In the genomic region with DNA sequence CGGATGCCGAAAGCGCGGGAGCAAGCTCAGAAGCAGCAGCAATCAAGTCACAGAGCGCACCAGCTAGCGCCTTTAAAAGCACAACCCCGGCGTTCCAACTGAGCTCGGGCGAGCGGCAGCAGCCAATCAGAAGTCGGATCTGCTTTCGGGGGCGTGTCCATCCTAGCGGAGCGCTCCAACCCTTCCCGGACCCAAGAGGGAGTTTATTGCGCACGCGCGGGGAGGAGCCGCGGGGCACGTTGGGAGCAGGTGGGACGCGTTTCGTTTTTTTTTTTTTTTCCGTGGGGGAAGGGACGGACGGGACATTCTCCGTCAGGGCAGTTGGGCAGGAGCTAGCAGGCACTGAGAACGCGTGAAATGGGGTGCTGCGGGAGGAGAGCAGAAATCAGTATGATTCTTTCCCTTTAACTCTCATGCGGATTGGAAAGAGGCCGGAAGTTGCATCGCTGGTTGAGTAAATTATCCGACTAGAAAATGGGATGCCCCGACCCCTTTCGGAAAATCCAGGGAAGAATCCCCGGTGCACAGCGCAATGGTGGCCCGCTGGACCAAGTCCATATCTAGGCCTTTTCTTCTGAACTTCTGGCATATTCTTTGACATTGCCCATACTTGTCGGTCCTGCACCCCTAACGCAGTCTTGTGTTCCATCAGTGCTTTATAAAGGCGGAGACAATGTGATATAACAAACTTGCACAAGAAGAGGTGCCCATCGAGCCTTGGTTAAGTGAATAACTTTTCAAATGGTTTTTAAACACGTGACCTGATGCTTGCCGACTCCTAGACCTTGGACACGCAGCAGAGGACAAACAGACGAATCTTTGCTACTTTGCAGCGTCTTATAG, we compare ENCODE assay signal across 8 mouse cellular contexts. TPM values are rescaled to one million over a fixed set of nuclear protein-coding genes. Genes with fewer than 3 reads are reported as not detected.
A peak's percentile ranks its signal among the peaks of the same experiment; 100 is the strongest.
DNase-seq lines count a peak whose midpoint lies in the region; ATAC-seq and TF ChIP-seq lines count a peak whose summit lies in the region.

A gene (minus strand): TSS at position 110 of the 843 bp plus-strand sequence.
A gene (plus strand): TSS at position 219 of the 843 bp plus-strand sequence.

- peak within 1 kb of the TSS; percentile 78 for H3K9ac ChIP-seq in CH12.LX (ENCODE audit: insufficient read depth, low read depth)
- H3K9ac ChIP-seq in forebrain, embryonic 12.5 days = peak within 1 kb of the TSS; percentile 76
- H3K9ac ChIP-seq in liver, postnatal 0 days (replicated peaks) = peak within 1 kb of the TSS; percentile 81
- peak within 1 kb of the TSS; percentile 60 for H3K9ac ChIP-seq in neural tube, embryonic 14.5 days (replicated peaks; ENCODE audit: low read depth, low read length)

- dilution Hi-C loops in CH12.LX (cut with MboI; ENCODE audit: extremely low pct_ligation_motif_present, extremely low pct_unique_long_range_greater_than_20kb, low sequenced_read_pairs) = no loop called here

- TF ChIP-seq RAD21 in CH12.LX (IDR thresholded peaks at IDR 0.05; ENCODE audit: low read depth, low read length) = no peak

- peaks cover under 1% of the 10 kb centered on the region for H3K9me3 ChIP-seq in CH12.LX (replicated peaks; ENCODE audit: low read length)
- no peaks in the 10 kb centered on the region for H3K9me3 ChIP-seq in forebrain, embryonic 12.5 days
- no peaks in the 10 kb centered on the region for H3K9me3 ChIP-seq in liver, postnatal 0 days (ENCODE audit: low read length)
- no peaks in the 10 kb centered on the region for H3K9me3 ChIP-seq in neural tube, embryonic 14.5 days (ENCODE audit: control insufficient read depth, low read length)

- in situ Hi-C loops in CH12.LX (cut with MboI; ENCODE audit: low pct_ligation_motif_present, low pct_unique_long_range_greater_than_20kb, low sequenced_read_pairs) = no loop called here

- 0 out of 2 replicates have a peak, but pooled peaks have one; percentile 54 for TF ChIP-seq EP300 in CH12.LX (IDR thresholded peaks at IDR 0.05; ENCODE audit: low read length)
- TF ChIP-seq EP300 in liver, postnatal 0 days (IDR thresholded peaks at IDR 0.05; ENCODE audit: low read depth) = no peak; the same call in 1 of the 2 replicates

- peak; percentile 95 for ATAC-seq in forebrain, embryonic 12.5 days (ENCODE audit: low FRiP score)
- peak; percentile 83 for ATAC-seq in liver, postnatal 0 days
- ATAC-seq in neural tube, embryonic 14.5 days (ENCODE audit: low read depth) = peak; percentile 95

- no peaks in the 10 kb centered on the region for H3K27me3 ChIP-seq in CH12.LX (replicated peaks)
- H3K27me3 ChIP-seq in forebrain, embryonic 12.5 days = no peaks in the 10 kb centered on the region
- no peaks in the 10 kb centered on the region for H3K27me3 ChIP-seq in liver, postnatal 0 days (ENCODE audit: insufficient read depth, low read length)
- no peaks in the 10 kb centered on the region for H3K27me3 ChIP-seq in neural tube, embryonic 14.5 days (ENCODE audit: control insufficient read depth, insufficient read depth, low read length)

- H3K36me3 ChIP-seq in CH12.LX (replicated peaks in 1 of 2; ENCODE audit: control insufficient read depth in 1 of 2, insufficient read depth in 1 of 2, low read length in 1 of 2) = peaks cover 9 to 36% of the 10 kb centered on the region in 2 experiments
- peaks cover 6% of the 10 kb centered on the region; the same call in 1 of the 2 replicates for H3K36me3 ChIP-seq in forebrain, embryonic 12.5 days (replicated peaks)
- peaks cover 22% of the 10 kb centered on the region for H3K36me3 ChIP-seq in liver, postnatal 0 days (replicated peaks; ENCODE audit: insufficient read depth, low read length)
- peaks cover under 1% of the 10 kb centered on the region; the same call in 1 of the 2 replicates for H3K36me3 ChIP-seq in neural tube, embryonic 14.5 days (ENCODE audit: control insufficient read depth, insufficient read depth, low read length)

- peak within 1 kb of the TSS; percentile 79 to 87 (median 81) for H3K4me3 ChIP-seq in CH12.LX (replicated peaks in 1 of 3; ENCODE audit: low read depth in 2 of 3, low read length in 2 of 3, poor library complexity in 1 of 3)
- peak within 1 kb of the TSS; percentile 65 for H3K4me3 ChIP-seq in forebrain, embryonic 12.5 days (replicated peaks)
- peak within 1 kb of the TSS; percentile 72 for H3K4me3 ChIP-seq in liver, postnatal 0 days (ENCODE audit: low read depth, low read length)
- peak within 1 kb of the TSS; percentile 44 for H3K4me3 ChIP-seq in neural tube, embryonic 14.5 days (ENCODE audit: low read depth, low read length)

- H3K4me1 ChIP-seq in CH12.LX (ENCODE audit: control insufficient read depth in 1 of 2, insufficient read depth in 2 of 2) = peaks cover 14 to 37% of the 10 kb centered on the region in 2 experiments
- H3K4me1 ChIP-seq in forebrain, embryonic 12.5 days = peaks cover 37% of the 10 kb centered on the region
- peaks cover 27% of the 10 kb centered on the region for H3K4me1 ChIP-seq in liver, postnatal 0 days (ENCODE audit: insufficient read depth)
- H3K4me1 ChIP-seq in neural tube, embryonic 14.5 days (ENCODE audit: control insufficient read depth, insufficient read depth, low read length) = peaks cover 7% of the 10 kb centered on the region; the same call in 1 of the 2 replicates

- peak within 1 kb of the TSS; percentile 53; the same call in 1 of the 2 replicates for H3K27ac ChIP-seq in CH12.LX (ENCODE audit: insufficient read depth, low read depth)
- peak within 1 kb of the TSS; percentile 92 for H3K27ac ChIP-seq in forebrain, embryonic 12.5 days
- H3K27ac ChIP-seq in liver, postnatal 0 days (ENCODE audit: low read depth) = peak within 1 kb of the TSS; percentile 96
- peak within 1 kb of the TSS; percentile 88 for H3K27ac ChIP-seq in neural tube, embryonic 14.5 days (ENCODE audit: low read depth, low read length)

- peaks cover 5% of the 10 kb centered on the region; the same call in 1 of the 2 replicates for H3K79me2 ChIP-seq in CH12.LX (replicated peaks; ENCODE audit: control insufficient read depth, extremely low read depth, insufficient read depth, poor library complexity, severe bottlenecking)

- H3K4me2 ChIP-seq in CH12.LX (ENCODE audit: insufficient read depth, low read depth, poor library complexity, severe bottlenecking) = peak within 1 kb of the TSS; percentile 82
- peak within 1 kb of the TSS; percentile 80 for H3K4me2 ChIP-seq in forebrain, embryonic 12.5 days
- H3K4me2 ChIP-seq in liver, postnatal 0 days (ENCODE audit: low read depth, low read length) = peak within 1 kb of the TSS; percentile 96
- peak within 1 kb of the TSS; percentile 75 for H3K4me2 ChIP-seq in neural tube, embryonic 14.5 days (ENCODE audit: low read depth, low read length)

- TF ChIP-seq CTCF in CH12.LX (conservative IDR thresholded peaks at IDR 0.05 in 1 of 2, IDR thresholded peaks at IDR 0.05 in 1 of 2; ENCODE audit: low read depth in 2 of 2, low read length in 2 of 2) = no peak
- no peak for TF ChIP-seq CTCF in liver, postnatal 0 days (IDR thresholded peaks at IDR 0.05; ENCODE audit: low read depth)

- intact Hi-C loops in heart, postnatal 10 days (cut with DNase I) = loop anchor here (5.0 kb wide), 1 partner anchor 976 kb away; no protein-coding TSS in a partner anchor

- peak; percentile 99 for DNase-seq in CH12.LX (ENCODE audit: extremely low read depth)
- peak; percentile 96 for DNase-seq in c-Kit-positive CD71-positive TER-119-negative erythroid progenitor cells, embryonic 14.5 days (ENCODE audit: low read depth)
- peak; percentile 99 for DNase-seq in heart, postnatal 10 days
- DNase-seq in large intestine, adult 2 months (ENCODE audit: low read depth, low spot score) = peak; percentile 98
- peak; percentile 97 for DNase-seq in liver, postnatal 0 days
- peak; percentile 98 for DNase-seq in testis, postnatal 10 days (ENCODE audit: low spot score)

- TF ChIP-seq POLR2A in CH12.LX (IDR thresholded peaks at IDR 0.05; ENCODE audit: low read depth, low read length) = peak; percentile 100

- WGBS in forebrain, embryonic 12.5 days = 2% methylated on average over 52 of the region's 52 CpGs
- WGBS in large intestine, adult 2 months = under 1% methylated on average over 52 of the region's 52 CpGs
- WGBS in liver, postnatal 0 days (ENCODE audit: insufficient replicate concordance) = 1% methylated on average over 52 of the region's 52 CpGs
- 2% methylated on average over 52 of the region's 52 CpGs for WGBS in neural tube, embryonic 14.5 days

TF ChIP-seq in CH12.LX, 34 proteins besides CTCF, POLR2A, EP300 and RAD21 (continues in another document):
- TF ChIP-seq ZMIZ1 (IDR thresholded peaks at IDR 0.05; ENCODE audit: low read depth, low read length) (peak; percentile 97), GABPA (IDR thresholded peaks at IDR 0.05; ENCODE audit: insufficient replicate concordance, low read depth, low read length) (no peak), BHLHE40 (IDR thresholded peaks at IDR 0.05; ENCODE audit: low read depth, low read length) (peak; percentile 81), NRF1 (IDR thresholded peaks at IDR 0.05; ENCODE audit: low read depth, low read length) (peak; percentile 99), CHD1 (IDR thresholded peaks at IDR 0.05; ENCODE audit: low read depth, low read length) (peak; percentile 65), ETS1 (conservative IDR thresholded peaks at IDR 0.05; ENCODE audit: low read depth, low read length) (peak; percentile 68), SIN3A (IDR thresholded peaks at IDR 0.05; ENCODE audit: low read length) (peak; percentile 94), CHD2 (IDR thresholded peaks at IDR 0.05; ENCODE audit: low read length) (peak; percentile 94), USF1 (IDR thresholded peaks at IDR 0.05; ENCODE audit: low read depth, low read length) (peak; percentile 58), RCOR1 (conservative IDR thresholded peaks at IDR 0.05; ENCODE audit: low read depth, low read length) (no peak)

RNA-seq across cellular contexts. Expression of the first gene that starts in this region (rescaled TPM):
- total RNA-seq in CH12.LX (2012; rRNA removed) = 346 and 405 TPM in 2 replicates
- total RNA-seq in CH12.LX (2014; rRNA removed) = 499 and 557 TPM in 2 replicates
- 357 and 399 TPM in 2 replicates for polyA plus RNA-seq in CH12.LX (2012; ENCODE audit: insufficient read length, low read depth)
- 921 and 969 TPM in 2 replicates for polyA plus RNA-seq in forebrain, embryonic 12.5 days (2016; fragmentation: Nextera tagmentation; extraction: Ambion mirVana)
- total RNA-seq in heart, postnatal 10 days (2021) = 100 to 1,000 TPM; 424 to 472 TPM
- 679 and 842 TPM in 2 replicates for polyA plus RNA-seq in large intestine, adult 2 months (2012; rRNA removed)
- polyA plus RNA-seq in liver, postnatal 0 days (2015; fragmentation: Nextera tagmentation; extraction: Ambion mirVana) = 2,261 and 2,342 TPM in 2 replicates
- polyA plus RNA-seq in neural tube, embryonic 14.5 days (2014; fragmentation: Nextera tagmentation; extraction: Ambion mirVana) = 1,841 and 1,897 TPM in 2 replicates

RNA-seq across cellular contexts. Expression of the second gene that starts in this region (rescaled TPM):
- total RNA-seq in CH12.LX (2012; rRNA removed) = 2.7 and 3.3 TPM in 2 replicates
- total RNA-seq in CH12.LX (2014; rRNA removed) = 4.1 and 4.6 TPM in 2 replicates
- 4.4 and 5.9 TPM in 2 replicates for polyA plus RNA-seq in CH12.LX (2012; ENCODE audit: insufficient read length, low read depth)
- polyA plus RNA-seq in forebrain, embryonic 12.5 days (2016; fragmentation: Nextera tagmentation; extraction: Ambion mirVana) = 23.7 and 30.2 TPM in 2 replicates
- 1 to 10 TPM; 4.5 to 7.0 TPM for total RNA-seq in heart, postnatal 10 days (2021)
- polyA plus RNA-seq in large intestine, adult 2 months (2012; rRNA removed) = 2.9 and 3.6 TPM in 2 replicates
- 5.1 and 5.5 TPM in 2 replicates for polyA plus RNA-seq in liver, postnatal 0 days (2015; fragmentation: Nextera tagmentation; extraction: Ambion mirVana)
- polyA plus RNA-seq in neural tube, embryonic 14.5 days (2014; fragmentation: Nextera tagmentation; extraction: Ambion mirVana) = 17.3 and 18.9 TPM in 2 replicates

Comparison
In these comparisons a context has a peak if more than half of its experiments do, and no peak if none do; other contexts are left out.
1. Peak in every context shown above with its lines: DNase-seq, ATAC-seq, H3K4me3 ChIP-seq and H3K27ac ChIP-seq.